Mouse (Mus musculus) lung, postnatal 14 days (tissue): ENCODE measurements around the gene F2r.

ENCODE experiments used
- DNase-seq: peaks from one replicate; pipeline ENCODE4 v3.0.0; 2021

F2r gene

GRCm38 (mm10) chr13:95587628-95588027, 30.7 kb downstream of the F2r start:
- no peak for DNase-seq

GRCm38 (mm10) chr13:95584898-95585297, 33.4 kb downstream of the F2r start:
- no peak for DNase-seq

GRCm38 (mm10) chr13:95583237-95584189, 34.8 kb downstream of the F2r start:
- DNase-seq = no peak

GRCm38 (mm10) chr13:95581850-95582249, 36.4 kb downstream of the F2r start:
- DNase-seq = no peak

- no peak for DNase-seq
Measured at GRCm38 (mm10) chr13:95578016-95578697, 40.1 kb downstream of the F2r start.

GRCm38 (mm10) chr13:95570877-95571276, 47.4 kb downstream of the F2r start:
- DNase-seq = no peak

GRCm38 (mm10) chr13:95569326-95569725, 49.0 kb downstream of the F2r start:
- no peak for DNase-seq

- no peak for DNase-seq
Measured at GRCm38 (mm10) chr13:95568336-95568735, 50.0 kb downstream of the F2r start.

- DNase-seq = no peak
Measured at GRCm38 (mm10) chr13:95566841-95567551, 51.3 kb downstream of the F2r start.

GRCm38 (mm10) chr13:95563693-95564092, 54.6 kb downstream of the F2r start:
- peak; percentile 86 for DNase-seq

- no peak for DNase-seq
Measured at GRCm38 (mm10) chr13:95563066-95563610, 55.1 kb downstream of the F2r start.

- DNase-seq = no peak
Measured at GRCm38 (mm10) chr13:95557326-95557725, 61.0 kb downstream of the F2r start.

- DNase-seq = no peak
Measured at GRCm38 (mm10) chr13:95553885-95554492, 64.3 kb downstream of the F2r start.
